Mouse (Mus musculus) lung, postnatal 25 days (tissue): Measurements from ENCODE around the gene Slc39a8.

ENCODE experiments used
- DNase-seq: peaks from one replicate; pipeline ENCODE4 v3.0.0; 2022; ENCODE audit warnings: low spot score

The Slc39a8 gene

GRCm38 (mm10) chr3:135825016-135825753 lies at the start of gene Slc39a8:
Gene Slc39a8, plus strand, starts transcription at chr3:135825279.
- DNase-seq, result peak; percentile 88

GRCm38 (mm10) chr3:135785065-135785464 lies 40.0 kb upstream of the Slc39a8 start:
- DNase-seq, result no peak

- DNase-seq, result no peak
These were observed 29.0 kb upstream of the Slc39a8 start for GRCm38 (mm10) chr3:135796117-135796516.

- DNase-seq, result no peak
These were observed 26.8 kb upstream of the Slc39a8 start for GRCm38 (mm10) chr3:135798241-135798640.

GRCm38 (mm10) chr3:135798665-135799064 lies 26.4 kb upstream of the Slc39a8 start:
- no peak for DNase-seq

GRCm38 (mm10) chr3:135814665-135815064 lies 10.4 kb upstream of the Slc39a8 start:
- no peak for DNase-seq

- DNase-seq, result no peak
These were observed 8.9 kb upstream of the Slc39a8 start for GRCm38 (mm10) chr3:135815973-135816727.

GRCm38 (mm10) chr3:135817124-135817523 lies 8.0 kb upstream of the Slc39a8 start:
- no peak for DNase-seq

- peak; percentile 33 for DNase-seq
These were observed 643 bp upstream of the Slc39a8 start for GRCm38 (mm10) chr3:135824436-135824835.

- peak; percentile 33 for DNase-seq
These were observed 940 bp downstream of the Slc39a8 start for GRCm38 (mm10) chr3:135825754-135826683.

GRCm38 (mm10) chr3:135826684-135827249 lies 1.7 kb downstream of the Slc39a8 start:
- DNase-seq, result peak; percentile 30

GRCm38 (mm10) chr3:135828000-135828399 lies 2.9 kb downstream of the Slc39a8 start:
- DNase-seq, result no peak

GRCm38 (mm10) chr3:135832496-135832895 lies 7.4 kb downstream of the Slc39a8 start:
- no peak for DNase-seq

- DNase-seq, result no peak
These were observed 7.8 kb downstream of the Slc39a8 start for GRCm38 (mm10) chr3:135832907-135833306.

- no peak for DNase-seq
These were observed 9.9 kb downstream of the Slc39a8 start for GRCm38 (mm10) chr3:135834988-135835387.

- no peak for DNase-seq
These were observed 14.5 kb downstream of the Slc39a8 start for GRCm38 (mm10) chr3:135839535-135839934.

GRCm38 (mm10) chr3:135840185-135840584 lies 15.1 kb downstream of the Slc39a8 start:
- no peak for DNase-seq

- DNase-seq, result no peak
These were observed 16.8 kb downstream of the Slc39a8 start for GRCm38 (mm10) chr3:135841716-135842511.

- no peak for DNase-seq
These were observed 18.1 kb downstream of the Slc39a8 start for GRCm38 (mm10) chr3:135843181-135843580.

GRCm38 (mm10) chr3:135843707-135844106 lies 18.6 kb downstream of the Slc39a8 start:
- DNase-seq, result no peak

- no peak for DNase-seq
These were observed 19.8 kb downstream of the Slc39a8 start for GRCm38 (mm10) chr3:135844835-135845234.
